Mouse (Mus musculus): Measurements from ENCODE around the gene Hnrnph2.

The Hnrnph2 gene

GRCm38 (mm10) chrX:134600659-134601379 is at the start of gene Hnrnph2, which contains the start of gene Gla:
Gene Hnrnph2 (plus strand): TSS chrX:134601179.
Gene Gla (minus strand): TSS chrX:134601125.
- CTCF ChIA-PET: interaction anchor here in 2 of 4 experiments (1.0 to 1.6 kb wide), 6 partner anchors 8 to 59 kb away, joined by 3 to 7 read pairs (median 5); partner anchors contain the start of genes Rpl36a (in 2 of the 2) and Timm8a1 (in 1 of the 2)
- POLR2A ChIA-PET: interaction anchor here (0.6 to 2.2 kb wide), 43 partner anchors 8 to 670 kb away, joined by 3 to 264 read pairs (median 4); partner anchors contain the start of genes Rpl36a (in 4 of the 4), Timm8a1 (in 3 of the 4), Armcx1 (in 2 of the 4) and Btk (in 2 of the 4)

DNA sequence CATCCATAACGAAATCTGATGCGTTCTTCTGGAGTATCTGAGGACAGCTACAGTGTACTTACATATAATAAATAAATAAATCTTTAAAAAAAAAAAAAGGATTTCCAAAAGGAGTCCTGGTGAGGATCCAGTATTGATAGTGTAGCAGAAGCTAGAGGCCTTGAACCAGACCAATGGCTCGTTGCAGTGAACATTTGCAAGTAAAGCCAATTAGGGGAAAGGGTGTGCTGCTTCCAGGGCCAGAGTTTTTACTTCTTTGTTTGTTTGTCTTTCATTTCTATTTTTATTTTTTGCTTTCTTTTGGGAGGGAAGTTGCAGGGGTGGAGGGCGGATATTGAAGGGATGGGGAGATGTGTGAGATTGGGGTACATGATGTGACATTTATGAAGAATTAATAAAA is 47.7 kb upstream of the Hnrnph2 start:
- ChIA-PET POLR2A (no interaction called here), CTCF (no interaction called here)

DNA sequence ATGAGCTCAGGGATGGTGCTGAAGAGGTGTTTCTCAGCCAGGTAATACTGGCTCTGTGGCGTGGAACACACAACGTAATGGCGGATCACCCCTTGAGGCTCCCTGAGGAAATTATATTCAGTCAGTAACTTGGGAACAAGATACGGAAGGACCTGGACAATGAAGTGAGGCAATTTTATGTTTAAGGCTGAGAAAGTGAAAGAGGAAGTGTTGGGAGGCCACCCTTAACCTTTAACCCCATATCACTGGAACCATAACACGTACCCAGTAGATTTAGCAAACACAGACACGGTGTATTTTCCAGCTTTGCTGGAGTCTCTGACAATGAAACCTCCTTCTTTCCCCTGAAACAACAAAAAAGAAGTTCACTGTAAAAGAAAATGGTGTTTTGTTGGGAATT is 46.6 kb upstream of the Hnrnph2 start:
- ChIA-PET POLR2A (interaction anchor here in 1 of 4 experiments (0.7 to 3.9 kb wide), 2 partner anchors 13 to 31 kb away, joined by 4 to 12 read pairs; partner anchors contain the start of genes Rpl36a and Timm8a1), CTCF (no interaction called here)

GRCm38 (mm10) chrX:134564326-134564725 is 36.7 kb upstream of the Hnrnph2 start:
- POLR2A ChIA-PET: interaction anchor here in 1 of 4 experiments (0.7 to 2.2 kb wide), 2 partner anchors 21 to 22 kb away, joined by 3 to 9 read pairs; partner anchors contain the start of gene Rpl36a

DNA sequence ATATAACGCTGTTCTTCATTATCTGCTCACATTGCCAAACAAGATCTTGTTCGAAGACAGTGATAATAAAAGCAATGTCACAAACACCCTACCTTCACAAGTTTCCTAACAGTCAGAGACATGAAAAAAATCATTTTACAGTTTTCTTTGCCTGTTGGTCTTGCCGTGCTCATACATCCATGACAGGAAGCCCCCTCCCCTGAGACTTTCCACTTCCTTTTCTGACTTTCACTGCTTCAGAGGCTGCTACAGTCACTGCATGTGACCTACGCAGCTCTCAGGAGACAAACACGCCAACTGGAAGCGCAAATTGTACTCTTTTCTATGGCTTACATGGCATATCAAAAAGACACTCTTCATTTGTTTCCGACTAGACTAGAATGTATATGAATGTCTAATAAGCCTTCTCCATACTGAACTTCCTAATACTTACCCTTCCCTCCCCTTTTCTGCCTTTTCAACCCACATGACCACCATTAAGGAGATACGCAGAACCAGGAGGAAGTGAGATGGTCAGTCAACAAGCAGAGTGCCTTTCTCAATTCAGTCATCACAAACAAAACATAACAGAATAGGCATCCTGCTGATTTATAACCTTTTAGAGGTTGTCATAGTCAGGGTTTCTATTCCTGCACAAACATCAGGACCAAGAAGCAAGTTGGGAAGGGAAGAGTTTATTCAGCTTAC is 34.3 kb upstream of the Hnrnph2 start:
- CTCF ChIA-PET: no interaction called here
- POLR2A ChIA-PET: interaction anchor here in 1 of 4 experiments (2.8 kb wide), 1 partner anchor 19 kb away, joined by 8 read pairs; the partner anchor contains the start of gene Rpl36a

More at GRCm38 (mm10) chrX:134564326-134564725, 36.7 kb upstream of the Hnrnph2 start:
- CTCF ChIA-PET: no interaction called here

DNA sequence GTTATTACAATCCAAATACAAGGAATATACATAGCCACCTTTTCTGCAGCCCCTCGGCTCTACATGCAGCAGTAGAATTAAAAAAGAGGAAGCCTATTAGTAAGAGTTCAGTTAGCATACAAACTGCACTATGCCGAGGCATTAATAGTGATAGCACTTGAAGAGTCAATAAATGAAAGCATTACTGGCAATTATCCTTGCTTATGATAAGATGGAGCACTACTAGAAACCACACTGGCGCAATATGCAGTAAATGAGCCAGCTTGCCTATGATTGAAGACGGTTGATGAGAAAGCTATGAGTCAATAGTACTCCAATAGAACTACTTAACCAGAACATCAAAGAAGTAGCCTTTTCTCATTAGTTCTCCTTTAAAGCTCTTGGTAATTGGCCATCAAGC is 23.1 kb upstream of the Hnrnph2 start:
- ChIA-PET CTCF (interaction anchor here in 2 of 4 experiments (0.6 to 1.1 kb wide), 2 partner anchors 27 to 139 kb away, joined by 3 read pairs; no protein-coding TSS in a partner anchor), POLR2A (interaction anchor here in 2 of 4 experiments (3.8 to 5.4 kb wide), 2 partner anchors 7 to 9 kb away, joined by 17 to 33 read pairs; partner anchors contain the start of gene Rpl36a (in 2 of the 2))

DNA sequence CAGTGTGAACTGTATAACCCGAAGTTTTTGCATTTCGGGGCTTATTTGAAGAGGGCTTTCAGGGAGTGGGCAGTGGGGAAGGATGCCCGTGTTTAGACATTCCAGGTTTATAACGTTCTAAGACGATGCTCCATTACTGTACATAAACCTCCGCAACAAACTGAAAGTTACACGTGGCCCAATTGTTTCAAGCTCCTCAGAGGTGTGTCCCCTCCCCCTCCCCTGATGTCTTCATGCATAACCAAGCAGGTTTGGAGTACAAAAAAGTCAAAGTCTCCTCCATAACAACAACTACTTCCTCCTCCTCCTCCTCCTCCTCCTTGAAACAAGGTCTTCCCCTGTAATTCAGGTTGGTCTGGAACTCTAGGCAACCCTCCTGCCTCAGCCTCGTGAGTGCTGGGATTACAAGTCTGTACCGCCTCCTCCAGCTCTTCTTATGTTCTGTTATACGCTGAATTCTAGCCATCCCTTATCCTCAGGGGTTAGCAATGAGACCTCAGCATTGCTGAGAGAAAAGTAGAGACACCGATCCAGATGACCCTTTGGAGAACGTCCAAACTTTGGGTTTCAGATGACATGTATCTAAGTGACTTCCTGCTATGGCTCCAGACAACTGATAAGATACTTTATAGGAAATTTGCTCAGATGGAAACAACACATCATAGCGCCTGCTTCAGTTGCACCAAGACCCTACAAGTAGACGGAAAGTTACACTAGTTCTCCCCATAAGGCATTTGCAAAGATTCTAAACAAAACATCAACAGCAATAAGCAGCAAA is 20.3 kb upstream of the Hnrnph2 start:
- ChIA-PET POLR2A (interaction anchor here in 1 of 4 experiments (0.6 to 11.3 kb wide), 3 partner anchors 20 to 106 kb away, joined by 3 to 264 read pairs (median 3); partner anchors contain the start of genes Gla, Hnrnph2 and Timm8a1), CTCF (no interaction called here)

DNA sequence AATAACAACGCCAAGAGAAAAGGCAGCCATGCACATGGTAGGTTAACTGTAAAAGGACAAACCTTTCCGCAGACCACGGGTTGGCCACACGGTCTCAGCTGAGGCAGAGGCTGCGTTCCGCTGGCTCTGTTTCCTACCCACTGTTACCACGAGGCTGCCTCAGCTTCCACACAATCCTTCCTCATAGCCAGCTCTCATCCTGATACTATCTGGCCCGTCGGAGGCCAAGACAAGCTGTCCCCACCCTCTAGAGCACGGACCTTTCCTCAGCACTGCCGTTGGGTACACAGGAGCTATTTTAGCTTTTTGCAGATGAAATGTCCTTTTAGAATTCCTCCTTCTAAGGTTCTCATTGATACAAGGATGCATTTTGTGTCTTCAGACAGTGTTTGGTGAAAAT is 18.7 kb upstream of the Hnrnph2 start:
- ChIA-PET POLR2A (interaction anchor here in 2 of 4 experiments (0.8 to 11.3 kb wide), 6 partner anchors 18 to 136 kb away, joined by 3 to 264 read pairs (median 6); partner anchors contain the start of genes Gla (in 2 of the 2), Hnrnph2 (in 2 of the 2) and Timm8a1 (in 1 of the 2)), CTCF (interaction anchor here in 1 of 4 experiments (0.8 to 1.0 kb wide), 3 partner anchors 27 to 337 kb away, joined by 3 read pairs; no protein-coding TSS in a partner anchor)

GRCm38 (mm10) chrX:134582888-134583669 is 17.9 kb upstream of the Hnrnph2 start, which contains the start of gene Btk:
Gene Btk (minus strand): TSS chrX:134583570.
- ChIA-PET CTCF (interaction anchor here in 1 of 4 experiments (0.8 to 1.0 kb wide), 3 partner anchors 26 to 336 kb away, joined by 3 read pairs; no protein-coding TSS in a partner anchor), POLR2A (interaction anchor here in 2 of 4 experiments (1.1 to 11.3 kb wide), 6 partner anchors 12 to 135 kb away, joined by 3 to 264 read pairs (median 34); partner anchors contain the start of genes Gla (in 2 of the 2) and Hnrnph2 (in 2 of the 2))

DNA sequence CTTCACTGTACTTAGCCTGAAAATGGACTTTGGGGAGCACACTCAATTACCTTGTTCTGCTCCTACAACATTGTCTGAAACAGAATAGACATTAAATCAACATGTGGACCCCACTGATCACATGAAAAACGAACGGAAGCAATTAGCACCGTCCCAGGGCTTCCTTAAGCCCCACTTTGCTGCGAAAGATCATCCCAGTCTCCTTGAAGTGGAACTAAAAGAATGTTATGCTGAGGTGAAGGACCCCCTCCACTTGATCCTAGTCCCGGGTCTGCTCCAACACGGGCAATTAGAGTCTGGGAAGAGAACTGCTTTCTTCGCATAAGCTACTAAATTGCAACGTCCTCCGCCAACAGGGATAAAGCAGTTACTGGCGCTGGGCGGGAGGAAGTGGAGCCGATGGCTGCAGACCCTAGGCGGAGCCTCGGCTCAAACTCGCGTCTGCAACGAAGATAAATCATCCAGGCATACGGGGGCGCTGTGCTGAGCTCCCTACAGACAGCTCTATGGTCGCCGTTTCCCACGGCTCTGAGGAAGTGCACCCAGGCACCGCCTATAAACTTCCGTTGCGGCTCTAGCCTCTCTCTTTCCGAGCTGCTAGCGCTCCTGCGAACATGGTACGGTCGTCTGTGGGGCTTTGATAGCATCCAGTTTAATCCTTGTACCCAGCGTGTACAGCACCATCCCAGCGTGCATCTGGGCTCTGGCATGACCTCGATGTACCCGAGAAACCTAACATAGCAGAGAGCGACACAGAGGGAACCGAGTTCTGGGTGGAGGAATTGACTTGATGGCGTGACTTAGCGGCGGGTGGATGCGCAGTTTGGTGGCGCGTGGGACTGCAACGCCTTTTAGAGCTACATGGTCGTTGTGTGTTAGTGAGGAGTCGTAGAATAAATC is 15.6 kb upstream of the Hnrnph2 start, which contains the start of gene Rpl36a:
TSS of gene Rpl36a (plus strand) at position 552 of the 900 bp plus-strand sequence.
- CTCF ChIA-PET: interaction anchor here in 3 of 4 experiments (0.6 to 1.2 kb wide), 8 partner anchors 15 to 424 kb away, joined by 3 to 7 read pairs (median 4); partner anchors contain the start of genes Gla (in 2 of the 3), Hnrnph2 (in 2 of the 3), Armcx1 (in 1 of the 3) and Zmat1 (in 1 of the 3)
- POLR2A ChIA-PET: interaction anchor here (0.6 to 11.3 kb wide), 111 partner anchors 9 to 1173 kb away, joined by 3 to 264 read pairs (median 4); partner anchors contain the start of genes Gla (in 4 of the 4), Hnrnph2 (in 4 of the 4), Timm8a1 (in 4 of the 4) and Zmat1 (in 3 of the 4)

- CTCF ChIA-PET: no interaction called here
- POLR2A ChIA-PET: interaction anchor here (0.6 to 11.3 kb wide), 37 partner anchors 9 to 423 kb away, joined by 3 to 264 read pairs (median 9); partner anchors contain the start of genes Gla (in 4 of the 4), Hnrnph2 (in 4 of the 4), Armcx1 (in 2 of the 4) and Timm8a1 (in 2 of the 4)
Observed at GRCm38 (mm10) chrX:134586447-134586846, 14.5 kb upstream of the Hnrnph2 start.

GRCm38 (mm10) chrX:134588261-134588660 is 12.7 kb upstream of the Hnrnph2 start:
- CTCF ChIA-PET: no interaction called here
- POLR2A ChIA-PET: interaction anchor here in 3 of 4 experiments (0.6 to 11.3 kb wide), 7 partner anchors 12 to 163 kb away, joined by 3 to 264 read pairs (median 33); partner anchors contain the start of genes Gla (in 2 of the 3), Hnrnph2 (in 2 of the 3) and Armcx6 (in 1 of the 3)

GRCm38 (mm10) chrX:134588997-134589396 is 12.0 kb upstream of the Hnrnph2 start:
- ChIA-PET CTCF (no interaction called here), POLR2A (interaction anchor here (0.5 to 11.3 kb wide), 13 partner anchors 9 to 219 kb away, joined by 3 to 264 read pairs (median 4); partner anchors contain the start of genes Gla (in 3 of the 4), Hnrnph2 (in 3 of the 4), Armcx6 (in 1 of the 4) and Timm8a1 (in 1 of the 4))

GRCm38 (mm10) chrX:134589836-134590235 is 11.1 kb upstream of the Hnrnph2 start:
- CTCF ChIA-PET: no interaction called here
- POLR2A ChIA-PET: interaction anchor here (0.6 to 11.3 kb wide), 10 partner anchors 8 to 218 kb away, joined by 3 to 264 read pairs (median 6); partner anchors contain the start of genes Gla (in 4 of the 4), Hnrnph2 (in 4 of the 4) and Timm8a1 (in 1 of the 4)
